In the genomic region with DNA sequence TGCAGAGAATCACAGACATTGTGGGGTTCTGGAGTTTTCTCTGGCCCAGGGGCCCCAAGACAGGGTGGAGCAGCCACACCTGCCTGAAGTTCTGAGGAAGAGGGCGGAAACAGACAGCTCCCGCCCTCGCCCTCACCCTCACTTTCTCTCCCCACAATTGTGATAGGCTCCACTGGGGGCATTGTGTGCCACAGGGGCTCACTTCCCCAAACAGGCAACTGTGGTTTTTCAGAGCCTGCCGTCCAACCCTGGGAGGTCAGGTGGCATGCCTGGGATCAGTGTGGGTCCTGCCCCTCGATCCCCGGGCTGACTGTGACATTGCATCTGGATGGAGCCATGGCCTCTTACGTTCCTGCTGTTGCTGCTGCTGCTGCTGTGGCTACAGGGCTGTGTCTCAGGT, we compare ENCODE assay signal across 10 mouse cellular contexts. TPM values are rescaled to one million over a fixed set of nuclear protein-coding genes. Genes with fewer than 3 reads are reported as not detected.
DNase-seq lines count a peak whose midpoint lies in the region; ATAC-seq and TF ChIP-seq lines count a peak whose summit lies in the region.
"Had no signal": no experiment of that assay in that cellular context is flagged by ENCODE, and none has a peak within 500 bp of the region (broad histone marks: within the 10 kb centered on the region; RNA-seq: fewer than 3 reads in every experiment).

No protein-coding gene starts in this region.

- WGBS in stomach, embryonic 15.5 days: 65% methylated on average over 7 of the region's 7 CpGs
- 63% methylated on average over 7 of the region's 7 CpGs for WGBS in stomach, postnatal 0 days
- 48% methylated on average over 7 of the region's 7 CpGs for WGBS in intestine, embryonic 15.5 days
- 71% methylated on average over 7 of the region's 7 CpGs for WGBS in kidney, embryonic 15.5 days
- 70% methylated on average over 7 of the region's 7 CpGs for WGBS in forebrain, embryonic 11.5 days

- H3K4me2 ChIP-seq in stomach, embryonic 15.5 days: 0 out of 2 replicates have a peak overlapping the region, but pooled peaks have one; percentile 16
- no peak overlapping the region for H3K4me2 ChIP-seq in stomach, postnatal 0 days (replicated peaks; ENCODE audit: low read depth)
- no peak overlapping the region; the same call in 1 of the 2 replicates for H3K4me2 ChIP-seq in intestine, embryonic 15.5 days (replicated peaks)
- no peak overlapping the region for H3K4me2 ChIP-seq in kidney, embryonic 15.5 days
- no peak overlapping the region for H3K4me2 ChIP-seq in forebrain, embryonic 11.5 days (ENCODE audit: low read depth, low read length, severe bottlenecking)

- H3K36me3 ChIP-seq in stomach, embryonic 15.5 days: no peaks in the 10 kb centered on the region
- no peaks in the 10 kb centered on the region for H3K36me3 ChIP-seq in stomach, postnatal 0 days (ENCODE audit: control insufficient read depth, insufficient read depth, low read length)
- no peaks in the 10 kb centered on the region for H3K36me3 ChIP-seq in intestine, embryonic 15.5 days
- H3K36me3 ChIP-seq in kidney, embryonic 15.5 days: no peaks in the 10 kb centered on the region
- no peaks in the 10 kb centered on the region for H3K36me3 ChIP-seq in forebrain, embryonic 11.5 days (ENCODE audit: control insufficient read depth, insufficient read depth, low read length)

- no peak overlapping the region for H3K4me3 ChIP-seq in stomach, embryonic 15.5 days (replicated peaks)
- no peak overlapping the region for H3K4me3 ChIP-seq in stomach, postnatal 0 days (ENCODE audit: low read depth, low read length)
- no peak overlapping the region for H3K4me3 ChIP-seq in intestine, embryonic 15.5 days (replicated peaks)
- no peak overlapping the region for H3K4me3 ChIP-seq in kidney, embryonic 15.5 days (replicated peaks)
- H3K4me3 ChIP-seq in forebrain, embryonic 11.5 days (ENCODE audit: low read depth, low read length): no peak overlapping the region

- no peaks in the 10 kb centered on the region for H3K27me3 ChIP-seq in stomach, embryonic 15.5 days (replicated peaks)
- H3K27me3 ChIP-seq in stomach, postnatal 0 days (ENCODE audit: control insufficient read depth, insufficient read depth, low read length): no peaks in the 10 kb centered on the region
- H3K27me3 ChIP-seq in intestine, embryonic 15.5 days (replicated peaks): no peaks in the 10 kb centered on the region
- no peaks in the 10 kb centered on the region for H3K27me3 ChIP-seq in kidney, embryonic 15.5 days
- no peaks in the 10 kb centered on the region for H3K27me3 ChIP-seq in forebrain, embryonic 11.5 days (ENCODE audit: control insufficient read depth, insufficient read depth, low read length)

- H3K9me3 ChIP-seq in stomach, embryonic 15.5 days: no peaks in the 10 kb centered on the region
- H3K9me3 ChIP-seq in stomach, postnatal 0 days (ENCODE audit: control insufficient read depth, low read length): no peaks in the 10 kb centered on the region
- H3K9me3 ChIP-seq in intestine, embryonic 15.5 days: no peaks in the 10 kb centered on the region
- no peaks in the 10 kb centered on the region for H3K9me3 ChIP-seq in kidney, embryonic 15.5 days (replicated peaks)
- H3K9me3 ChIP-seq in forebrain, embryonic 11.5 days (ENCODE audit: control insufficient read depth, low read length): no peaks in the 10 kb centered on the region

- H3K4me1 ChIP-seq in stomach, embryonic 15.5 days: no peaks in the 10 kb centered on the region
- no peaks in the 10 kb centered on the region for H3K4me1 ChIP-seq in stomach, postnatal 0 days (replicated peaks; ENCODE audit: control insufficient read depth, insufficient read depth)
- H3K4me1 ChIP-seq in intestine, embryonic 15.5 days (replicated peaks): peaks cover 4% of the 10 kb centered on the region; the same call in 1 of the 2 replicates
- H3K4me1 ChIP-seq in kidney, embryonic 15.5 days: no peaks in the 10 kb centered on the region
- H3K4me1 ChIP-seq in forebrain, embryonic 11.5 days (replicated peaks; ENCODE audit: control insufficient read depth, insufficient read depth, low read length): no peaks in the 10 kb centered on the region

- no peak for DNase-seq in stomach, postnatal 0 days (ENCODE audit: low spot score)
- DNase-seq in forebrain, embryonic 11.5 days (ENCODE audit: low spot score): no peak
- no peak for DNase-seq in left cerebral cortex, adult 11 months (ENCODE audit: low spot score)

- H3K27ac ChIP-seq in stomach, embryonic 15.5 days: no peak overlapping the region
- no peak overlapping the region for H3K27ac ChIP-seq in stomach, postnatal 0 days (replicated peaks)
- H3K27ac ChIP-seq in intestine, embryonic 15.5 days: no peak overlapping the region
- H3K27ac ChIP-seq in kidney, embryonic 15.5 days: no peak overlapping the region
- no peak overlapping the region for H3K27ac ChIP-seq in forebrain, embryonic 11.5 days (ENCODE audit: low read depth, low read length)
- H3K27ac ChIP-seq: kidney, postnatal 0 days had no signal

- ATAC-seq in stomach, embryonic 15.5 days (ENCODE audit: insufficient read depth, low FRiP score, low read depth): peak; percentile 69; the same call in 1 of the 2 replicates
- no peak for ATAC-seq in stomach, postnatal 0 days (ENCODE audit: low FRiP score, low TSS enrichment)
- ATAC-seq in intestine, embryonic 15.5 days: peak; percentile 80; the same call in 1 of the 2 replicates
- peak; percentile 48 for ATAC-seq in megakaryocyte-erythroid progenitor cell, adult 5-6 weeks (replicated peaks; ENCODE audit: low FRiP score, low TSS enrichment, poor library complexity, severe bottlenecking)
- no peak for ATAC-seq in frontal cortex, adult (ENCODE audit: low TSS enrichment)
- ATAC-seq in kidney, embryonic 15.5 days (replicated peaks; ENCODE audit: low FRiP score): no peak
- no peak for ATAC-seq in forebrain, embryonic 11.5 days (replicated peaks; ENCODE audit: low FRiP score)

- TF ChIP-seq CTCF in stomach, postnatal 0 days (IDR thresholded peaks at IDR 0.05; ENCODE audit: low read depth): no peak

- H3K9ac ChIP-seq in stomach, embryonic 15.5 days: no peak overlapping the region
- H3K9ac ChIP-seq in stomach, postnatal 0 days (ENCODE audit: low read length): no peak overlapping the region
- H3K9ac ChIP-seq in intestine, embryonic 15.5 days: no peak overlapping the region; the same call in 1 of the 2 replicates
- H3K9ac ChIP-seq in kidney, embryonic 15.5 days: no peak overlapping the region
- H3K9ac ChIP-seq in forebrain, embryonic 11.5 days (ENCODE audit: low read length): no peak overlapping the region

- no peak for TF ChIP-seq EP300 in stomach, postnatal 0 days (optimal IDR thresholded peaks at IDR 0.05)

RNA-seq across cellular contexts. Expression of a gene that starts 0.9 kb away (rescaled TPM):
- polyA plus RNA-seq in stomach, embryonic 15.5 days (2015; fragmentation: Nextera tagmentation; extraction: Ambion mirVana): 0.30 and 0.48 TPM in 2 replicates
- polyA plus RNA-seq in stomach, postnatal 0 days (2015; fragmentation: Nextera tagmentation; extraction: Ambion mirVana): 0.10 TPM in 2 replicates
- 0.24 and 0.37 TPM in 2 replicates for polyA plus RNA-seq in intestine, embryonic 15.5 days (2015; fragmentation: Nextera tagmentation; extraction: Ambion mirVana)
- 39.3 and 64.8 TPM in 2 replicates for total RNA-seq in megakaryocyte-erythroid progenitor cell, adult 5-6 weeks (2014; fragmentation: Nextera tagmentation)
- total RNA-seq in megakaryocyte-erythroid progenitor cell, adult 5-6 weeks (2017): 23.7 and 37.2 TPM in 2 replicates
- polyA plus RNA-seq in kidney, embryonic 15.5 days (2015; fragmentation: Nextera tagmentation; extraction: Ambion mirVana): 0.13 and 0.29 TPM in 2 replicates
- polyA plus RNA-seq in forebrain, embryonic 11.5 days (2014; fragmentation: Nextera tagmentation; extraction: Ambion mirVana): 0.20 and 0.51 TPM in 2 replicates

RNA-seq across cellular contexts. Expression of a gene that starts 15.7 kb away (rescaled TPM):
- 0.68 and 0.99 TPM in 2 replicates for polyA plus RNA-seq in stomach, embryonic 15.5 days (2015; fragmentation: Nextera tagmentation; extraction: Ambion mirVana)
- 0.18 and 0.21 TPM in 2 replicates for polyA plus RNA-seq in stomach, postnatal 0 days (2015; fragmentation: Nextera tagmentation; extraction: Ambion mirVana)
- 0.28 and 0.45 TPM in 2 replicates for polyA plus RNA-seq in intestine, embryonic 15.5 days (2015; fragmentation: Nextera tagmentation; extraction: Ambion mirVana)
- total RNA-seq in megakaryocyte-erythroid progenitor cell, adult 5-6 weeks (2014; fragmentation: Nextera tagmentation): 0.12 TPM in 1 of 2 replicates, not detected in the other
- 0.28 TPM in 1 of 2 replicates, not detected in the other for total RNA-seq in megakaryocyte-erythroid progenitor cell, adult 5-6 weeks (2017)
- 0.23 and 0.39 TPM in 2 replicates for polyA plus RNA-seq in kidney, embryonic 15.5 days (2015; fragmentation: Nextera tagmentation; extraction: Ambion mirVana)
- 0.25 TPM in 1 of 2 replicates, not detected in the other for polyA plus RNA-seq in forebrain, embryonic 11.5 days (2014; fragmentation: Nextera tagmentation; extraction: Ambion mirVana)
- polyA plus RNA-seq: neural tube, embryonic 14.5 days had no signal

RNA-seq across cellular contexts. Expression of a gene that starts 36.1 kb away (rescaled TPM):
- 1.3 TPM in 2 replicates for polyA plus RNA-seq in stomach, embryonic 15.5 days (2015; fragmentation: Nextera tagmentation; extraction: Ambion mirVana)
- 0.19 and 0.24 TPM in 2 replicates for polyA plus RNA-seq in stomach, postnatal 0 days (2015; fragmentation: Nextera tagmentation; extraction: Ambion mirVana)
- 2.4 and 3.3 TPM in 2 replicates for polyA plus RNA-seq in intestine, embryonic 15.5 days (2015; fragmentation: Nextera tagmentation; extraction: Ambion mirVana)
- total RNA-seq in megakaryocyte-erythroid progenitor cell, adult 5-6 weeks (2014; fragmentation: Nextera tagmentation): not detected in 2 replicates
- total RNA-seq in megakaryocyte-erythroid progenitor cell, adult 5-6 weeks (2017): 0.46 TPM in 1 of 2 replicates, not detected in the other
- 0.49 and 0.60 TPM in 2 replicates for polyA plus RNA-seq in kidney, embryonic 15.5 days (2015; fragmentation: Nextera tagmentation; extraction: Ambion mirVana)
- not detected in 2 replicates for polyA plus RNA-seq in forebrain, embryonic 11.5 days (2014; fragmentation: Nextera tagmentation; extraction: Ambion mirVana)

RNA-seq across cellular contexts. Expression of a gene that starts 46.0 kb away (rescaled TPM):
- 3.3 and 4.4 TPM in 2 replicates for polyA plus RNA-seq in stomach, embryonic 15.5 days (2015; fragmentation: Nextera tagmentation; extraction: Ambion mirVana)
- 3.5 and 4.2 TPM in 2 replicates for polyA plus RNA-seq in stomach, postnatal 0 days (2015; fragmentation: Nextera tagmentation; extraction: Ambion mirVana)
- 4.2 and 4.7 TPM in 2 replicates for polyA plus RNA-seq in intestine, embryonic 15.5 days (2015; fragmentation: Nextera tagmentation; extraction: Ambion mirVana)
- not detected in 2 replicates for total RNA-seq in megakaryocyte-erythroid progenitor cell, adult 5-6 weeks (2014; fragmentation: Nextera tagmentation)
- total RNA-seq in megakaryocyte-erythroid progenitor cell, adult 5-6 weeks (2017): 0.19 TPM in 1 of 2 replicates, not detected in the other
- 2.4 and 2.9 TPM in 2 replicates for polyA plus RNA-seq in kidney, embryonic 15.5 days (2015; fragmentation: Nextera tagmentation; extraction: Ambion mirVana)
- 1.0 and 1.2 TPM in 2 replicates for polyA plus RNA-seq in forebrain, embryonic 11.5 days (2014; fragmentation: Nextera tagmentation; extraction: Ambion mirVana)

RNA-seq across cellular contexts. Expression of a gene that starts 52.6 kb away (rescaled TPM):
- 1.1 and 1.6 TPM in 2 replicates for polyA plus RNA-seq in stomach, embryonic 15.5 days (2015; fragmentation: Nextera tagmentation; extraction: Ambion mirVana)
- polyA plus RNA-seq in stomach, postnatal 0 days (2015; fragmentation: Nextera tagmentation; extraction: Ambion mirVana): 0.10 TPM in 1 of 2 replicates, not detected in the other
- polyA plus RNA-seq in intestine, embryonic 15.5 days (2015; fragmentation: Nextera tagmentation; extraction: Ambion mirVana): 0.19 and 0.23 TPM in 2 replicates
- total RNA-seq in megakaryocyte-erythroid progenitor cell, adult 5-6 weeks (2014; fragmentation: Nextera tagmentation): 3.8 TPM in 1 of 2 replicates, not detected in the other
- 0.84 TPM in 1 of 2 replicates, not detected in the other for total RNA-seq in megakaryocyte-erythroid progenitor cell, adult 5-6 weeks (2017)
- polyA plus RNA-seq in kidney, embryonic 15.5 days (2015; fragmentation: Nextera tagmentation; extraction: Ambion mirVana): not detected in 2 replicates
- polyA plus RNA-seq in forebrain, embryonic 11.5 days (2014; fragmentation: Nextera tagmentation; extraction: Ambion mirVana): not detected in 2 replicates
- polyA plus RNA-seq: neural tube, embryonic 14.5 days had no signal

Comparison
In these comparisons a context has a peak if more than half of its experiments do, and no peak if none do; other contexts are left out.
1. ATAC-seq: peak in stomach, embryonic 15.5 days (single experiment), intestine, embryonic 15.5 days (single experiment) and megakaryocyte-erythroid progenitor cell, adult 5-6 weeks (single experiment); none in stomach, postnatal 0 days (single experiment), frontal cortex, adult (single experiment), kidney, embryonic 15.5 days (single experiment) and forebrain, embryonic 11.5 days (single experiment).